Mouse (Mus musculus): Measurements from ENCODE around the gene Klf3. TPM values are rescaled to one million over a fixed set of nuclear protein-coding genes. Genes with fewer than 3 reads are reported as not detected.
"Not testable (repeated sequence)": the region's sequence is repeated elsewhere in the genome, so short reads cannot be mapped to it uniquely, and the experiment has no call there.

Klf3 gene
- total RNA-seq, 2 experiments from 2014 or later = 8.9 to 28.1 TPM

DNA sequence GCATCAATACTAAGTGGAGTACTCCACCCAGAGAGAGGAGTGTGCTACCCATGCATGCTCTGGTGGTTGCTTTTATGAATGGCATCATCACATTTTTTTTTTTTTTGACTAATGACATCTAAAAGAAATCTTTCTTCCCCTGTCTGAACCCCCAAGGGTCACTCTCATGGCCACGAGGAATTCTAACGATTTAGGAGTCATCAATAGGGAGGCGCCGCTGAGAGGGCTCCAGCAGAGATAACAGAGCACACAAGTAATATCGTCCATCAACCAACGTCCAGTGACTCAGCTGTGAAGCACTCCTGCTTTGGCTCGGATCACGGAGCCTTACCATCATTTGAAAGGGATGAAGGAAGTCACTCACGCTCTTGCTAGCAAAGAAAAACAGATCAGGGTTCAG lies 63.9 kb downstream of the Klf3 start:
- ATAC-seq (replicated peaks; ENCODE audit: poor library complexity, severe bottlenecking) = no peak

DNA sequence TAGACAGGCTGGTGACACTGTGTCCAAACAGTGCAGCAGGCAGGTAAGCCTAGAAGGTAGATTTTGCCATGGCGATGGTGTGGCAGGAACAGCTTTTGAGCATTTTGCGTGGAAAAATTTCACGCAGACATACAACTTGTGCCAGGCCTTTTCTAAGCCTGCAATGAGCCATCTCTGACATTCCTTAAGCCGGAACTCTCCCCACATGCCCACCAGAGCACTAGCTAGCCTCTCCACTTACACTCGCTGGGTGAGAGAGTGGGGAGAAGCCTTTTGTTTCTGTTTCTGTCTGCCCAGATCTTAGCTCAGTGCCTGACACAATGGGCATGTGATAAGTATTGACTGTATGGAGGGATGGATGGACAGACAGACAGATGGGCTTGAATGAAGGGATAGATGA lies 64.4 kb downstream of the Klf3 start:
- no peak for ATAC-seq (replicated peaks; ENCODE audit: poor library complexity, severe bottlenecking)

DNA sequence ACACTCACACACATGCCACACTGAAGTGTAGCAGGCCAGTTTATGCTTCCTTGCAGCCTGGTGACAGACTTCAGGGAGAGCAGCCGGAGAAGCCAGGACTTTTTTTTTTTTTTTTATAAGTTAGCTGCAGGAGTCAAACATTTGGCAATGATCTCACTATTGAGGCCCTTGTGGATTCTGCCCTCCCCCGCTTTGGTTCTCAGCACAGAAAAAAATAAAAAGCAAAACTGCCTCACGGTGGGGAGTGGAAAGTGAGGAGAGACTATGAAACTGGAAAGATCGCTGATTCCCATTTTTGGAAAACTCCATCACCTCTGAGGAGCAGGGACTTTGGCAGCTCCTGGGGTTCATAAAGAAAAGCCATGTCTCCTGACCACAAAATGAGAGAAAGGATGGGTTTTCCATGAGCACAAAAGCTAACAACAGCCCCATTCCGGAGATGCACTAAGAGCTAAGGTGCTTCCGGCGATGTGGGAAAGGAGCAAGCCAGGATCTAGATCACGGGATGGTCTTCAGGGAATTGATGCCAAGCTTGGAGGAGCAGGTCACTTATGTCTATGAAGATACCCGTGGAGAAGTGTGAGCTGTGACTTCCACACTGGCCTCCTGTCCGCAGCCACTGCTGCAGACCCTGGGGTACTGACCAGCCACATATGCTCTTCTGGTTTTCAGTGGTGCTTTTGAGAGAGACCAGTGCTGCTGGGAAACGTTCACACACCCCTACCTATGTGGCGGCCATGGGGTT lies 73.1 kb downstream of the Klf3 start:
- ATAC-seq (replicated peaks; ENCODE audit: poor library complexity, severe bottlenecking) = no peak

DNA sequence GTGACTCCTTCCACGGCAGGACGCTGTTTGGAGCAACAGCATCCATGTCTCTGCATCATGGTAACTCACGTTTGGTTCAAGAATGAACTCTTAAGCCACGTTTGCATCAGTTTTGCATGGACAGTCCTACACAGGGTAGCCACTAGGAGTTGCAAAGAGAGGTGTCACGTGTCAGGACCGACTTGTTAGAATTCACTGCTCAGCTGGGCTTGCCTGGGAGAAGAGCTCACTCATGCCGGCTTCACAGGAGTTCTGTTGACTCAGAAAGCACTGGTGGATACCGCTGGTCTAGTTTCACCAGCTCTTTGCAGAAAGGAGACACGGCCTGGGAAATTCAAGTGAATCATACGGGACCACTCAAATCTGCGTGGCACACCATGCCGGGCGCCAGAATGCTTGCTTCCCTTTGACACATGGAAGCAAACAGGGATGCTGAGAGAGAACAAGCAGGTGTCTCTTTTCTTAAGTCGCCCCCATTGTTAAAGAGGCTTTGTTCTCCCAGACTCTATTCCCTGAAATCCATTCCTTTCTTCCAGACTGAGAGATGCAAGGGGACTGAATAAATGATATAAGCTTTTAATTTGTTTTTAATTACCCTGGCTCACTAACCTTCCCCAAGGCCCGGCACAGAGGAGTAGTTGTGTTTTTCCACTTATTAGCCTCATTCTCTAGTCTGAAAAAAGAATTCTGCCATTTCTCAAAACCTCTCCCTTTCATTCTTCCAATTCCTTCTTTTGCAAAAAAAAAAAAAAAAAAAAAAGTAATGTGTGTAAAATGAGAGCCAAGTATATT lies 74.2 kb downstream of the Klf3 start:
- ATAC-seq (replicated peaks; ENCODE audit: poor library complexity, severe bottlenecking) = no peak

DNA sequence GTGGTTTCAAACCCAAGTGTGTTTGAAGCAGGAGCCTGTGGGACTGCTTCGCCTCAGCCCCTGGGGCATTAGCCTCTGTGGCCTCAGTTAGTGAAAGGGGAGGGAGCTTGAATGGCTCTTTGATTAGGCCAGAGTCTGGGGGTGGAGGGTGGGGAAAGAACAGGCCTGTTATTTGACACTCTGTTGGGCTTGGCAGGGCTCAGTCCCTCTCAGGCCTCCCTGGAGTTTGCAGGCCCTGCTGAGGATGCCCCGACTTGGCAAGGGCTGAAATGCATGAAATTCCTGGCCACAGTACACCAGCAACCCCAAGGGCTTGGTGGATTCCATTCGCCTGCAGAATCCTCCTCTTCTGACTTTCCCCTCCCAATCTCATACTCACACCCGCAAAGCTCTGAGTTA lies 74.8 kb downstream of the Klf3 start:
- no peak for ATAC-seq (replicated peaks; ENCODE audit: poor library complexity, severe bottlenecking)

DNA sequence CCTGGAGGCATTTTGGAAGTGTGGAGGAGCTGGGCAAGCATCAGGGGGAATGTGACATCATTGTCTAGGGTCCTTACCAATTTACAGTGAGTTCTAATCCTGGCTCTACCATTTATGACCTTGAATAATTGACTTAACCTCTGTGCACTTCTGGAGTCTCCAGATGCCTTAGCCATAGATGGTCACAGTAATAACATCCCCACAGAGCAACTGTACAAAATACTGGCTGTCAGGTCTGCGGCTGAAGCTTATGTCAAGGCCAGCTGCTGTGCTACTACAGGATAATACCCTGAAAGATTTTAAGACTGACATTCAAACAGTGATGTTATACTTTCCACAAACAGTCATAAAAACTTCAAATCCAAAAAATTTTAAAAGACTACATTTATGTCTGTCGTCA lies 75.3 kb downstream of the Klf3 start:
- ATAC-seq (replicated peaks; ENCODE audit: poor library complexity, severe bottlenecking) = no peak

DNA sequence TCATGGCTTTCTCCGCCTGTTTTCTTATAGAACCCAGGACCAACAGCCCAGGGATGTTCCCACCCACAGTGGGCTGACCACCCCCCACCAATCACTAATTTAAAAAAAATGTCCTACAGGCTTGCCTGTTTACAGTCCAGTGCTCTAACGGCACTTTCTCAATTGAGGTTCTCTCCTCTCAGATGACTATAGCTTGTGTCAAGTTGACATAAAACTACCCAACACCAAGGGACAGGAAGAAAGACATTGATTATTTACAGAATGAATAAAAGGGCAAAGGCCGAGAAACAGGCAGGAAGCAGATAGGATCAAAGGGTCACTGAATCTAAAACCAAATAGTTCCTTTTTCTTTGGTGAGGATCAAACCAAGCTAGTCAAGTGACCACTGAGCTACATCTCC lies 76.1 kb downstream of the Klf3 start:
- no peak for ATAC-seq (replicated peaks; ENCODE audit: poor library complexity, severe bottlenecking)

DNA sequence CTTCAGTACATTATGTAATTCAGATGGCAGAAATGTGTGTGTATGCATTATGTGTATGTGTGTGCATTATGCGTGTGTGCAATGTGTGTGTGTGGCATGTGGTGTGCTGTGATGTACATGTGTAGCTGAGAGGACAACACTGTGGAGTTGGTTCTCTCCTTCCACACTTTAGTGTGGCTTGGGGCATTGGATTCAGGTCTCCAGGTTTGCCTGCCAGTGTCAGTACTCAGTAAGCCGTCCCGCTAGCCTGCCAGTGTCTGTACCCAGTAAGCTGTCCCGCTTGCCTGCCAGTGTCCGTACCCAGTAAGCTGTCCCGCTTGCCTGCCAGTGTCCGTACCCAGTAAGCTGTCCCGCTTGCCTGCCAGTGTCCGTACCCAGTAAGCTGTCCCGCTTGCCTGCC lies 78.4 kb downstream of the Klf3 start:
- not testable (repeated sequence) for ATAC-seq (replicated peaks; ENCODE audit: poor library complexity, severe bottlenecking)

DNA sequence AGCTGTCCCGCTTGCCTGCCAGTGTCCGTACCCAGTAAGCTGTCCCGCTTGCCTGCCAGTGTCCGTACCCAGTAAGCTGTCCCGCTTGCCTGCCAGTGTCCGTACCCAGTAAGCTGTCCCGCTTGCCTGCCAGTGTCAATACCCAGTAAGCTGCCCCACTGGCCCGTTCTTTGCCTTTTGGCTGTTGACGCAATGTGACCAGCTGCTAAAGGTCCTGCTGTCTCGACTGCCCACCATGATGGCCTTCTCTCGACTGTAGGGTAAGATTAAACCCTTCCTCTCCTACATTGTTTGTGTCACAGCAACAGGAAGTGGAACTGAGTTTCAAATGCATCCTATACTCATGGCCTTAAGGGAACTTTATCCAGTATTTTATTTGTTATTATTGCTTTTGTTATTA lies 78.8 kb downstream of the Klf3 start:
- ATAC-seq (replicated peaks; ENCODE audit: poor library complexity, severe bottlenecking) = not testable (repeated sequence)

Other genes with a start within 250 kb of the Klf3 start
- 11.1 and 11.3 TPM in 2 replicates for gene Tlr1, start 130.2 kb downstream of the Klf3 start, total RNA-seq (2014; fragmentation: Nextera tagmentation)
- gene Tlr1, start 130.2 kb downstream of the Klf3 start, total RNA-seq (2017) = 3.7 and 7.2 TPM in 2 replicates
- gene Tlr6, start 156.7 kb downstream of the Klf3 start, total RNA-seq (2014; fragmentation: Nextera tagmentation) = 3.1 and 5.0 TPM in 2 replicates
- gene Tlr6, start 156.7 kb downstream of the Klf3 start, total RNA-seq (2017) = 2.6 and 6.7 TPM in 2 replicates
- gene Fam114a1, start 166.7 kb downstream of the Klf3 start, total RNA-seq (2014; fragmentation: Nextera tagmentation) = 9.1 and 10.3 TPM in 2 replicates
- gene Fam114a1, start 166.7 kb downstream of the Klf3 start, total RNA-seq (2017) = 6.6 and 8.5 TPM in 2 replicates